Mouse (Mus musculus) urinary bladder, postnatal 10 days (tissue): ENCODE results near the gene Mrpl10.

Experiments used
- DNase-seq: peaks from one replicate; pipeline ENCODE4 v3.0.0; 2022; ENCODE audit warnings: low spot score

Mrpl10 gene

DNA sequence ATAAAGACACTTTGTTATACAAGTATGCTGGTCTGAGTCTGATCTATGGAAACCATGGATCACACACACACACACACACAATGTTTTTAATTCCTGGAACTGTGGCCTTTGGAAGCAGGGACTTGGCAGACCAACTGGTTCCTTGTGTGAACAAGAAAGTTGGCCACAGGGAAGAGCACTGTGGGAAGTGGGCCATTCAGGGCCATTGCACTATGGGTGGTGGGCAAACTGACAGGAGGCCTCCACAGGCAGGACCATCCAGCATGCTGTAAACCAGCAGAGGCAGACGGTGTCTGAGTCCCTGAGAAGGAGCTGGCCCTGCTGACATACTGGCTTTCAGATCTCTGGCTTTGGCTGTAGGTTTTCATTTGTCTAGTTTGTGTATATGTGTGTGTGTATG lies 28.0 kb downstream of the Mrpl10 start:
- DNase-seq, result no peak

DNA sequence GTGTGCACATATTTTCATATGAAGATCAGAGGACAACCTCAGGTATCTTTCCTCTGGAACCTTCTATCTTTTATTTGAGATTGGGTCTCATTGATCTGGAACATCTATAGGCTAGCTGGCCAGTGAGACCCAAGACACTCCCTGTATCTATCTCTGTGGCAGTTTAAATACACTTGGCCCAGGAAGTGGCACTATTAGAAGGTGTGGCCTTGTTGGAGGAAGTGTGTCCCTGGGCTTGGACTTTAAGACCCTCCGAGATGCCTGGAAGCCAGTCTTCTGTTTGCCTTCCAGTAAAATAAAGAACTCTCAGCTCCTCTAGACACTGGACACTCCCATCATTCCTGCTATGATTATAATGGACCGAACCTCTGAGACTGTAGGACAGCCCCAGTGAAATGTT lies 28.4 kb downstream of the Mrpl10 start:
- no peak for DNase-seq

GRCm38 (mm10) chr11:97071129-97071528 lies 29.8 kb downstream of the Mrpl10 start:
- DNase-seq, result no peak

DNA sequence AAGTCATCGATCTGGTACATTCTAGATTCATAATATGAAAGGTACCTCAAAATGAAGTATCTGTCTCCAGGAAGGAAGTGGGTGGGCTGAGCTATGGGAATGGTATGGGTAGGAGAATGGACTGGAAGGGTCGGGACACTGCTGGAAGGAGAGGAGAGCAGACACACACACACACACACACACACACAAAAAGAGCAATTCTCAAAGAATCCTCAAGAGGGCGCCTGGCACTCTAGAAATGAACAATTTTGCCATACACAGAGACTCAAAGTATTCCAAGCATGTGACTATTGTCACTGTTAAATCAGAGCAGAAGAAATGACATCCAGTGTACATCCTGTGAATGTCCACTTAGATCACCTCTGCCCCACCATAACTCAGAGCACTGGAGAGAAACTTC lies 31.2 kb downstream of the Mrpl10 start:
- DNase-seq, result no peak

DNA sequence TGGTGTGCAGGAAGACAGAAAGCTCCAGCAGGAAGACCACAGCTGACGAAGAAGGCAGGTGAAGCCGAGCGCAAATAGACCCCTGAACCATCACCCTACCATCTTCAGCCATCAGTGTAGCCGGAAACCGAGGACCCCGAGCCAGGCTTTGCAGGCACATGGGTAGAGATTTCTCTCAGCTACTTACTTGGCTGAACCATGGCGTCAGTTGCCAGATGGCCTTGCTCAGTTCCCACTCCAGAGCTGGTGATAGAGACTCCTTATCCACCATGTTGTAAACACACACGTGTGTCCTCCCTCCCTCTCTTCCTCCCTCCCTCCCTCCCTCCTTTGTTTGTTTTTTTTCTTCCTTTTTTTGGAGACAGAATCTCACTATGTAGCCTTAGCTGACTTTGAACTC lies 32.9 kb downstream of the Mrpl10 start:
- DNase-seq, result no peak

DNA sequence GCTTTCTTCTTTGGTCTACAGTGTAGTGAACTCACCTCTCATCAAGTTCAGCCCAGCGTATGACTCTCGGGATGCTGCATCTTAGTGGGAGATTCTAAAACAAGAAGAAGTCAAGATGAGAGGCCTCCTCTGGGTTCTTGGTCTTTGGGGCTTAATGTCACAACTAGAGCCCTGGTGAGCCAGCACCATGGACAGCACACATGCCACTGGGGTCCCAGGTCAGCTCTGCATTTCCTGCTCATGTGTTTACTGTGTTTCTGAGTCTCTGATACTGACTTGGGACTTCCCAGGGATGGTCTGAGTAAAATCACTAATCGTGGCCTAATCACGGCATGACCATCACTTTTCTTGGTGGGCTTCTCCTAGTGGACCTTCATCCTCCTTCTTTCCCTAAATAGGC lies 37.4 kb downstream of the Mrpl10 start:
- DNase-seq, result no peak

- DNase-seq, result no peak
Observed at GRCm38 (mm10) chr11:97080291-97080690, 38.9 kb downstream of the Mrpl10 start.

DNA sequence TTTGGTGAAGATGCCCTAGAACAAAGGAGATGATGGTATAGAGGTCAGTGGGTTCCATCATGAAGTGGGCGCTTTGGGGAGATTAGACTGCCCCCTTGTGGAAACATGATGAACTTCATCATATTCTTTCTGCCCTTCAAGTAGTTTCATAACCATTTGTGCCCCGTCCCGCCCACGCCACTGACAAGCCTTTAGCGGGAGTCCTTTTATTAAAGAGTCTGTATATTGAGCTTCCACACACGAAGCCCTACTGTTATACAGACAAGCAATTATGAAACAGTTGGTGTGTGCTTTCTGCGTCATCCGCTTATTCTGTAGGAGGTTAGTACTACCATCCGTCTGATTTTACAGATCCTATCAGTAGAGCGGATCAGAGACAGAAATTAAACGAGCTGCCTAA lies 41.6 kb downstream of the Mrpl10 start:
- no peak for DNase-seq

GRCm38 (mm10) chr11:97083401-97084140 lies 42.2 kb downstream of the Mrpl10 start:
- DNase-seq, result no peak

DNA sequence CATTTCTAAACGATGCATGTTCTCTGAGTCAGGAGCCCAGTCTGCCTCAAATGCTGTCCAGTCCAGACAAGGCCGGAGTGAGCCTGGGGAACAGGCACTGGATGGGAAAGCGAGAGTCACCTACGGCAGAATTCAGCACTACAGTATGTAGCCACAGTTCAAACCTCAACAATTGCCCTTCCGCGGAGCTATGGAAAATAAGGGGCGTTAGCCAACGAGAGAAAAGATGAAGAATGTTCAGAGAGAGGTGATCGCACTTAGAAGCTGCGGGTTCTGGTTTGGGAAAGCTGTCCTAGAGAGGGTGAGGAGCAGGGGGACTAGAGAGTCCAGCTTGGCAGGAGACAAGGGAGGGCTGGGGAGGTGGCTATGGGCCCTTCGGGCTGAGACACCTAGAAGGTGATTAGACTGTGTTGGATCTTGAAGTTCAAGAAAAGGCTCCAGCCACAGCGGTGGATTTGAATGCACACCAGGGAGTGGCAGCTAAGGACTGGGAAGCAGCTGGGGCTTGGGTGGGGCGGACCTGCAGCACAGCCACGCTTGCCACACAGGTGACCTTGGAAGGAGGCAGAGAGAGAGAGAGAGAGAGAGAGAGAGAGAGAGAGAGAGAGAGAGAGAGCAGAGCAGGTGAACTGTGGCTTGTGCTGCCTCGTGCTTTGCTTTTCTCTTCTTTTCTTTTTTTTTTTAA lies 43.6 kb downstream of the Mrpl10 start:
- no peak for DNase-seq

- no peak for DNase-seq
Observed at GRCm38 (mm10) chr11:97086365-97086764, 45.0 kb downstream of the Mrpl10 start.

DNA sequence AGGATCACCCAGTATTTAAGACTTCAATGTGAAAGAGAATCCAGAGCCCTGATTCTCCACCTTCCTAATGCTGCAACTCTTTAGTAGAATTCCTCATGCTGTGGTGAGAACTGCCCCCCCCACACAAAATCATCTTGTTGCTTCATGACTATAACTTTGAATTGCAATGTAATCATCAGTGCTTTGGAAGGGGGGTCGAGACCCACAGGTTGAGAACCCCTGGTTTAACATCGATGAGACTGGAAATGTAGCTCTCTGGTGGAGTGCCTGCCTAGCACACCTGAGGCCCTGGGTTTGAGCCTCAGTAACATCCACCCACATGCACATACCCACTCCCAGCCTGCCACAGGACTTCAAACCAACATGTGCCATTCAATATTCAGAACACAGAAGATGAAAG lies 53.2 kb downstream of the Mrpl10 start:
- no peak for DNase-seq

DNA sequence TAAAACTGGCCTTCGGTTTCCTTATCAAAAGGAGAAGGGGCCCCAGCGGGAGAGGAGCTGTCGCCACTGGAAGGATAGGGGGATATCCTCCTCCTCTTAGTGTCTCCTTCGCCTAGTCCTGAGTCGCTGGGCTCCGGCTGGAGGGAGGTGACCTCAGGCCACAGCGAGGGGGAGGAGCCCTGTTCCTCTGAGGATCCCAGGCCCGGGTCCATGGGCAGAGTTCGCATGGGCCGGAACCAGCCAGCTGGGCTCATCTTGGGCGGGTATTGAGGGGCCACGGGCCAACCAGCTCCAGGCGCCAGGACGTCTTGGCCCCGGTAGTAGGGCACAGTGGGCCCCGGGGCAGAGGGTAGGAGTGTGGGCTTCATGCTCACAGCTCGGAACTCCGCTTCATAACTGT lies 57.4 kb downstream of the Mrpl10 start:
- DNase-seq, result no peak
